Mouse (Mus musculus) heart, adult 9 months (tissue): ENCODE measurements around the gene Spaca3.

ENCODE experiments used
- DNase-seq, 2 experiments: peaks; one replicate each; pipeline ENCODE4 v3.0.0; 2022; ENCODE audit warnings: low spot score in 2 of 2

Spaca3 gene

GRCm38 (mm10) chr11:80868039-80868438 is 9.9 kb downstream of the Spaca3 start:
- no peak for DNase-seq

DNA sequence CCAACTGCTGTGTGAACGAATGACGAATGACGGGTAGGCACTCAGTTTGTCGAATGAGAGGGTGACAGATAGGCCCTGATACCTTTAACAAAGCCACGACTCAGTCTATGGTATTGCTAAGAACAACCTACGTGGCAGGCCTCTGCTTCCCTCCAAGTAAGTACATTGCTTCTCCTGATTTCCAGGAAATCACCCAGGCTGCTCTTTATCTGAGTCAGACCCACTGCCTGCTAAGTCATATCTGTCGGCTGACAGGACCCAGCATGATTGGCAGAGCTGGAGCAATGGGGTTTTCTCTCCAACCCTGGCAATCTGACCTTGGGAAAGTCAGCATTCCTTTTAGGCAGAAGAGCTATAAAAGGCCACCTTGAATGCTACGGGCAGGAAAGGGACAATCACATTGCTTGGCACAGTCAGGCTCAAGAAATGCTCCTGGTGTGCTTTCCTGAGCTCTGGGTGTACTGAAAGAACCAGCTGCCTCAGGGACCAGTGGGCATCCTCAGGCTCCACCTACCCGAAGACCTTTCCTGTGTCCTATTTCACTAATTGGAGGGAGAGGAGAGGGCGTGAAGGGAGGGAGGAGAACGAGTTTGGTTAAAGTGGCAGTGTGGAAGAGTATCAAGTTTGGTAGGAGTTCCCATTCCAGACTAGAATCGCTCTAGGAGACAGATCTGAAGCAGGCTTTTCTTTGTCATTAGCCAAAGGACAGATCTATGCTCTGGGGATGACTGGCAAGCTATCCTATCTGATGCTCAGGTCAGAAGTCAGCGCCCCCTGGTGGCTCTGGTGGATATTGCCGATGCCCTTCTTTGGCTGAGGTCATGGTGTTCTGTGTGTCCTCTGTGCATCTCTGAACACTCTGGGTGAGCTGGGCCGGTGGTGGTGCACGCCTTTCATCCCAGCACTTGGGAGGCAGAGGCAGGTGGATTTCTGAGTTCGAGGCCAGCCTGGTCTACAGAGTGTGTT is 14.6 kb downstream of the Spaca3 start:
- DNase-seq, result peak; percentile 18 to 43

DNA sequence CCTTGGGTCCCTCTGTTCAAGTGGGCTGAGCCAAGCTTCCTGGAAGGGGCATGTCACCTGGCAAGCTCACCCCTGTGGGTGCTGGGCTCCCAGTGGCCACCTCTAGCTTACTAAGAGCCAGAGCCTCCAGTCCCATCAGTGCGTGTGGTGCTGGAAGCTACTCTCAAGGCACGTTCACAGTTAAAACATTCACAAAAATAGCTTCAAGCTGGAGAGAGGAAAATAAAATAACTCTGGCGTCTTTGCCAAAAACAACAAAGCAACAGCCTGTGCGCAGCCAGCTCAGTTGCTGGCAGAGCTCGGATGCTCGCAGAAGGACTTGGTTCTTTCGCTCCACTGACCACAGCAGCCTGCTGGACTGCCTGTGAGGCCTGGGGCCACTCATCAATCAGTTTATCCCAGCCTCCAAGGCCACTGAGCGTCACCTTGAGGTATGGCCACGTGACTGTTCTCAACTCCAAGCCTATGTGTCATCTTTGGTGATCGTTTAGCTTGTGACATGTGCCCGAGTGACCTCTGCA is 19.0 kb downstream of the Spaca3 start:
- DNase-seq, result peak; percentile 68 to 72

GRCm38 (mm10) chr11:80878026-80878425 is 19.9 kb downstream of the Spaca3 start:
- DNase-seq, result peak in 1 of 2 experiments; percentile 6

- DNase-seq, result no peak
These were observed 24.2 kb downstream of the Spaca3 start for GRCm38 (mm10) chr11:80882229-80882810.

DNA sequence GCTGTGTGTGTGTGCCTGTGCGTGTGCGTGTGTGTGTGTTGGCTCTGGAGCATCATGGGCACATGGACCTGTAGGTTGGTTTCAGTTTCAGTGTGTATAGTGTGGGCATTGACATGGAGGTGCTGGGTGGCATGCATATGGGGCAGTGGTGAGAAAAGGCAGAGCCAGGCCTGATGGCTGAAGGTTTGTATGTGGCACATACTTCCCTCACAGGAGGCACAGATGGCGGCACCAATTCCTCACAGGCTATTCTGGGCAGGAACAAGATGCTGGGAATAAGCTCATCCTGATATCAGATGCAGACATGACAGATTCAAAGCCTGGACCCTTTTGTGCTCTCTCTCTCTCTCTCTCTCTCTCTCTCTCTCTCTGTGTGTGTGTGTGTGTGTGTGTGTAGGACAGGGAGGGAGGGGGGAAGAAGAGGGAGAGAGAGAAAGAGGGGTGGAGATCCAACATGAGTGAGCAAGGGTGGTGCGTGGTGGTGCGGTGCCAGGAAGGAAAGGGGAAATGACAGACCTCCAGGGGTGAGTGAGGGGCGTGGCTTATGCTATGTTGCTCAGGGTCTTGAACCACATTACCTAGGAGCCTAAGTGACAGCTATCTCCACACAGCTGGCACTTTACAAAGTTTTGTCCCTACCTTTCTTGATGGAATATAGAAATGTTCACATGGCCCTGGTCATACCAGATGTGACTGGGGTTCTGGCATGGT is 26.5 kb downstream of the Spaca3 start:
- no peak for DNase-seq

DNA sequence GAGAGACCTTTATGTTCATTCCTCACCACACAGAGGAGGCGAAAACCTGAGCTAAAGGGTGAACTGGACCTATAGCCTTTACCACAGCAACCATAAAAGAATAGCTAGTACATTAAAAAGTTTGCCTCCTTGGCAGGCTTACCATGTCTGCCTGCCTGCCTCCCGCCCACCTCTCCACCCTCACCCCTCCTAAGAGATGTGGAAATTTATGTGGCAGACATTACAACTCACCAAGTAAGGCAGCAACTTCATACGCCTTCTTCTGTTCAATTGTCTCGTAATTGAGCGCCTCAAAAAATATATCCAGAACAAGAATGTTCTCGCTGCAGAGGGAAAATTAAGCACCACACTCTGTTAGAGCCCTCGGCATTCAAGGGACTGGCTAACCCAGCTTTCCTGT is 28.2 kb downstream of the Spaca3 start:
- DNase-seq, result no peak

- DNase-seq, result no peak
These were observed 28.9 kb downstream of the Spaca3 start for GRCm38 (mm10) chr11:80887021-80887420.

DNA sequence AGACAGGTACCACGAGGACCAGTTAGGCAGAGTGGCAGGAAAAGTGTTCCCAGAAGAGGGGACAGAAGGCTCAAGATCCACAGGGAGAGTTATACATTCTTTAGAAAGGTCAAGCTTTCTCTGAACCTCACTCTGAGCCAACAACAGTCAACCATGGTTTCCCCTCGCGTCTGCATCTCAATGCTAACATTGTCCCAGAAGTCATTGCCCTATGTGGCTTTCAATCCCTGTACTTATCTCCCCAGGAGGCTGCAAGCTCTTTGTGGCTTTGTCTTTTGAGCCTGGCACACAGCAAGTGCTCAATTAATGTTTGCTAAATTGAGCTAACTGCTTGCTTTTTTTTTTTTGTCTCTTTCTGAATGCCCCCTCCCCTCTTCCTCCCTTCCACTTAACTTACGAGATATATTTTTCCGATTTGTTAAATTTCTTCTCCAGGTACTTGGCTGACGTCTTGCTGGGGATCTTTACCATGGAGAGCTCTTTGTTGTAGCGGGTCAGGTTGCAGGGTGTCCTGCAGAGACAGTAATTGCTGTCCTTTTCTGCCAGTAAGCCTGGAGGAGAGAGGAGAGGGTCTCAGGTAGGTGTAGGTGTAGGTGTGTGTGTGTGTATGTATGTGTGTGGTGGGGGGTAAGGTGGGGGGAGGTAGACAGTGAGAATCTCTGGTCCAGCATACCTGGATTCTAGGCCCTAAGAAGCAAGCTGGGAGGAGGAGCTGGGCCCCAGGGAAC is 31.3 kb downstream of the Spaca3 start:
- no peak for DNase-seq

DNA sequence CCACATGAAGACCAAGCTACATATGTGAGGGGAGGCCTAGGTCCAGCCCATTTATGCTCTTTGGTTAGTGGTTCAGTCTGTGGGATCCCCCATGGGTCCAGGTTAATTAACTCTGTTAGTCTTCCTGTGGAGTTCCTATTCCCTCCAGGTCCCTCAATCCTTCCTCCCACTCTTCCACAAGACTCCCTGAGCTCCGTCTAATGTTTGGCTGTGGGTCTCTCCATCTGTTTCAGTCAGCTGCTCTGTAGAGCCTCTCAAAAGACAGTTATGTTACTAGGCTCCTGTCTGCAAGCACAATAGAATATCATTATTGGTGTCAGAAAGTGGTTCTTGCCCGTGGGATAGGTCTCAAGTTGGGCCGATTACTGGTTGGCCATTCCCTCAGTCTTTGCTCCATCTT is 37.7 kb downstream of the Spaca3 start:
- no peak for DNase-seq

GRCm38 (mm10) chr11:80900555-80900954 is 42.4 kb downstream of the Spaca3 start:
- DNase-seq, result no peak

- no peak for DNase-seq
These were observed 44.5 kb downstream of the Spaca3 start for GRCm38 (mm10) chr11:80902664-80903063.

DNA sequence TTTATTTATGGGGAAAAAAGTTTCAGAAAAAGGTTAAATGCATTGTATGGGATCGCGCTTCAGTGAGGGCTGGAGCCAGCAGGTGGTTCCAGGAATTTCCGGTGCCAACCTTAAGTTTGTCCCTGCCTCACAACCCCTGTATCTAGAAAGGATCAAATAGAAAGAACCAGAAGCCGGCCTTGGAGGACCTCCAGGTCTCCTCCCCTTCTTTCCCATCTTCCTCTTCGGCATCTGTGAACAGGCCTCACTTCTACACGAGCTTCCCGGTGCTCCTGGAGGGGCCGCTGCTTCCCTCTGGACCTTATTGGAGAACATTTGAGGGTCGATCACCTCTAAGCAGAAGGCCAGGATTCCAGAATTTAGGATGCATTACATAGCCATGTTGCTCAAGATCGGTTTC is 45.3 kb downstream of the Spaca3 start:
- no peak for DNase-seq

DNA sequence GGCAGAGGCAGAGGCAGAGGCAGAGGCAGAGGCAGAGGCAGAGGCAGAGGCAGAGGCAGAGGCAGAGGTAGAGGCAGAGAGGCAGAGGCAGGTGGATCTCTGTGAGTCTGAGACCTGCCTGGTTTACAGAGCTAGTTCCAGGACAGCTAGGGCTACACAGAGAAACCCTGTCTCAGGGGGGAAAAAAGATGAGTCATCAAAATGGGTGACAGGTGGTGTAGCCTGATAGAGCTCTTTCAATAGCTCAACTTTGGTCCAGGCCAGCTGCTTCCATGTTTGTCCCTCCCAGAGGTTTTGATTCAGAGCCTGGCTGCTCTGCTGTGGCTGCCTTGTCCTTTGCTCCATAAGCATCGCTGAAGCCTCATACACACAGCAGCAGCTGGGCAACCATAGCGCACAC is 46.4 kb downstream of the Spaca3 start:
- DNase-seq, result no peak

- peak in 1 of 2 experiments; percentile 17 for DNase-seq
These were observed 48.3 kb downstream of the Spaca3 start for GRCm38 (mm10) chr11:80906456-80906855.

- DNase-seq, result no peak
These were observed 49.7 kb downstream of the Spaca3 start for GRCm38 (mm10) chr11:80907820-80908219.

DNA sequence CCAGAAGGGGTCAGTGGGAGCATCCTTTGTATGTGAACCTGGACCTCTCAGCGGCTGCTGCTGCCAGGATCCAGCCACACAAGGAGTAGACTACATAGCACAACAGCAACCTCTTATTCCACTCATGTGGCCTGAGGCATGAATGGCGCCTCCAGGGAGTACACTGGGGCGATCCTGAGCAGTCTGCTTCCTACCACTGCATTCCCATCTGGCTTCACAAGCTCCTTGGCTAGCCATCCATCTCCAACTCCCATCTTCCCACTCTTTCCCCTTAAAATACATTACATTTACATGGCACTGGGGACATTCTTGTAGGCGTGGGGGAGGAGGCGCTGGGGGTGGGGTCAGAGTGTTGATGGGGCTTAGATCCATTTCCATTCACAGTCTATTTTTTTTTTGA is 54.6 kb downstream of the Spaca3 start:
- DNase-seq, result no peak

DNA sequence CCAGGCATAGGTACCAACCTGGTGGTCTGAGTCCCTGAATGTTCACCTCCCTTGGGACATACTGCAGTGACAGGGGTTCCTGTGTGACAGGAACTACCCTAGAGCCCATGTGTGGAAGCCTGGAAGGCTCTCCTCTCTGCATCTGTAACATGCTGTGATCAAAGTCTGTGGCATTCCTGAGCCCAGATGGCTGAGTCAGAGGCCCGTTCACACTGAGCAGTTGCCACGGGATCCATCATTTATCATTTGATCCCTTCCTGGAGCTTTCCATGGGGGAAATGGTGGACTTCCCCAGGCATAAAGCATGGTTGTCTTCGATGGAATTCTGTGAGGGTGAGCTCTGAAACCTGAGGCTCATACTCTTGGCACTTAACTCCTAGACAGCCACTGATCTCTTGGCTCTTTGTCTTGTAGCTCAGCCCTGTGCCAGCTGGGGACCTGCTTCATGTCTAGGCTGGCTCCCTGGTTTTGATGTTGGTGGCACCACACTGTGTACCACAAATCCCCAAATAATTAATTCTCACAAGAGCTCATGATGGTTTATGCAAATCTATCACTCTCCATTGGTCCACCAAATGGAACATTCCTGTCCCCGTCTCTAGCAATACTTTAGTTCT is 55.4 kb downstream of the Spaca3 start:
- no peak for DNase-seq
